Mouse (Mus musculus) hematopoietic stem cell, adult 5-6 weeks (primary cell): ENCODE data around the gene Tomm6. TPM values are rescaled to one million over a fixed set of nuclear protein-coding genes. Genes with fewer than 3 reads are reported as not detected.
"Not testable (repeated sequence)": the region's sequence is repeated elsewhere in the genome, so short reads cannot be mapped to it uniquely, and the experiment has no call there.

Experiments
- ATAC-seq, 2 experiments: fragments of 125-278 bp in 1 of 2; replicated peaks in 1 of 2; 2 replicates each; pipeline ENCODE4 v1.8.0; 2016 to 2017; ENCODE audit warnings: inconsistent platforms in 2 of 2, mild to moderate bottlenecking in 2 of 2, moderate number of reproducible peaks in 2 of 2, low read depth in 1 of 2, moderate TSS enrichment in 1 of 2; ENCODE audit not compliant: low FRiP score in 2 of 2, poor library complexity in 2 of 2, severe bottlenecking in 2 of 2, insufficient read depth in 1 of 2, low TSS enrichment in 1 of 2
- total RNA-seq: library from RNA; stranded (forward); fragments of 172-1452, 232-1000 nt; gene quantifications from 2 replicates; pipeline ENCODE4 v1.2.3, GENCODE M21; 2017

Gene Tomm6
- total RNA-seq, 1 experiment from 2014 or later: 23.4 TPM

GRCm38 (mm10) chr17:47671988-47672310, 16.2 kb downstream of the Tomm6 start:
- peak in 1 of 2 experiments; percentile 6; a peak in 1 of 4 replicates for ATAC-seq

DNA sequence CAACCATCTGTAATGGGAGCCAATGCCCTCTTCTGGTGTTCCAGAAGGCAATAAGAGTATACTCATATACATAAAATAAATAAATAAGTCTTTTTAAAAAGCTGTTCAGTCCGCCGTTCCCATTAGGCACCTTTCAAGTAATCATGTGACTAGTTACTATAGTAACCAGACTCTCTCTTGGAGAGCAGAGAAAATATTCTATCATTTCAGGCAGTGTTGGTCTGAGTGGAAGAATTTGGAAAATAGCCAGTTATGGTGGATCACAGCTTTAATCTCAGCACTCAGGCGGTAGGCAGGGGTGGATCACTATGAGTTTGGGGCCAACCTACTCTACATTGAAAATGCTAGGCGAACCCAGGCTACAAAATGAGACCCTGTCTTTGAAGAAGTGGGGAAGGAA, 19.0 kb downstream of the Tomm6 start:
- ATAC-seq: no peak

DNA sequence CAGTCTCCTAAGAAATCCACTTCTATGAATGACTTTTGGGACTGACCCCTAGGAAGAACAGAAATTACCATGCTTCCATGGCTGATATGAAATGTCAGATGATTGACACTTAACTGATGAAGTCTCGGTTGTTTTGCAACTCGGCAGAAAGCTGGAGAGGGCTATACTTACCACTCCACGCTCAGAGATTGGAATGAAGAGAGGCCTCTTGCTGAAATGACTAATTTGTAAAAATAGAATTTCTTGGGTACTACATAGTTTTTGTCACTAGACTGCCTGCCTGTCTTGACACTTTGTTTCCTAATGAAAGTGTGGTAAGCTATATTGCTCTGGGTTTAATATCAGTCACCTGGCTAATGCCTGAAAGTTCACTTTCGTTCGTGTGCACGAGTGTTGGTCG, 23.7 kb downstream of the Tomm6 start:
- no peak for ATAC-seq

- ATAC-seq: no peak
Measured at GRCm38 (mm10) chr17:47663009-47663713, 25.0 kb downstream of the Tomm6 start.

DNA sequence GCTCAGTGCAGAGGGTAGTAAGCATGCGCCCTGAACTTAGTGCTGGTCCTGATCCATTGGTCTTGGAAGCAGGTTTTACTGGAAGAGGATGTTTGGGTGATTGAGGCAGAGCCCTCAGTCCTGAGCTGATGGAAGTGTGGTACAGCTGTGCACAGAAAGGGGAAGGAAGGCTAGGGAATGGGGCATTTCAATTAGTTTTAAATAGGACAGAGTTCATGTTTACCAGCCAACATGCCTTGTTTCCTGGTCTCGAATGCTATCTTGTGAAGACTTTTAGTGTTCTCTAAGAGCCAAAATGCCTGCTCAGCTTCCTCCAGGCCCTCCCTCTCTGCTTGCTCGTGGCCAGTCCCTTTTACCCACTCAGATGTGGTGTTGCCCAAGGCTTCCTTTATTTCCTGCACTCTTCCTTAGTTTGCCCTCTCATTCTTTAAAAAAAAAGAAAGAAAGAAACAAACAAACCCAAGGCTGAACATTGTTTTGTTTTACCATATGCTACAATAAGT, 29.4 kb downstream of the Tomm6 start:
- 0 out of 4 replicates have a peak, but pooled peaks of 1 of the 2 experiments have one; percentile 22 for ATAC-seq

- no peak for ATAC-seq
Measured at GRCm38 (mm10) chr17:47657901-47658300, 30.3 kb downstream of the Tomm6 start.

GRCm38 (mm10) chr17:47655697-47656096, 32.5 kb downstream of the Tomm6 start:
- no peak for ATAC-seq

DNA sequence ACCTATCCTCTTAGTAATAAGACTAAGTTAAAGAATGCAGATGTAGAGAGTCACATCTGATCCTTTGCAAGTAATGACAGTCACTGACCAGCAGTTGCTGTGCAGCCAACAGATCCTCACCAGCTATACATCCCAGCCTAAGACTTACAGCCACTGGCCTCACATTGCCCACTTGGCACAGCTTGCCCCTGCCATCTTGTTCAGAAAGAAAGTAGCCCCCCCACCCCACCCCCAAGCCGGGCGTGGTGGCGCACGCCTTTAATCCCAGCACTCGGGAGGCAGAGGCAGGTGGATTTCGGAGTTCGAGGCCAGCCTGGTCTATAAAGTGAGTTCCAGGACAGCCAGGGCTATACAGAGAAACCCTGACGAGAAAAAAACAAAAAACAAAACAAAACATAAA, 33.8 kb downstream of the Tomm6 start:
- ATAC-seq: not testable (repeated sequence)

DNA sequence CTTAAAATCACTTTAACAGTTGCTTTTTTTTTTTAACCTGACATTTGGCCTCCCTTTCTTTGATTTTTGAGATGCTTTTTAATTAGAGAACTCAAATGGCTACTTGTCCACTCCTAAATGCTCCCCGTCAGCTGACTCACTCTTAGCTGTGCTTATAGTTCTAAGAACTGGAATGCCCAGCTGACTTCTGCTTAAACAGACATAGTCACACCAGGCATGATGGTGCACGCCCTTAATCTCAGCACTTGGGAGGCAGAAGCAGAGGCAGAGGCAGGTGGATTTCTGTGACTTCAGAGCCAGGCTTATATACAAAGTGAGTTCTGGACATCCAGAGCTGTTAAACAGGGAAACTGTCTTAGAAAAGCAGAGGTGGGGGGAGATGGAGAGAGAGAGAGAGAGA, 36.2 kb downstream of the Tomm6 start:
- ATAC-seq: no peak

DNA sequence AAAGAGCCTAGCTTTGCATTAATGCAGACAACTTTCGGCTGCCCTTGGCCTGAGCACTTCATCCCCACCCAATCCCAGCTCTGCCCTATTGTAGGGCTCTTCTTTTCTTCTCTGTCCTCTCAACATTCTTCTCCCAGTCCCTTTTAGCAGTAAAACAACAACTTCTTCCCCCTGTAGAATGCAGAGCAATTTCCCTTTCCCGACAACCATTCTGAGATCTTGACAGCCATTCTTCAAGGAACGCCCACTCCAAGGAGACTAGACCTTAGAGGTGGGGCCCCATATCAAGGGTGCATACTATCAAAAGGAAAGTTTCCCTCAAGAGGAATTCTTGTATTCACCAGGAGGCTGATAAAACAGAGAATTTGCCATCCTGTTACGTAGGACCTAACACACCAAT, 39.2 kb downstream of the Tomm6 start:
- no peak for ATAC-seq

- ATAC-seq: peak; percentile 56 to 74; a peak in 3 of 4 replicates
Measured at GRCm38 (mm10) chr17:47646683-47647082, 41.5 kb downstream of the Tomm6 start.

DNA sequence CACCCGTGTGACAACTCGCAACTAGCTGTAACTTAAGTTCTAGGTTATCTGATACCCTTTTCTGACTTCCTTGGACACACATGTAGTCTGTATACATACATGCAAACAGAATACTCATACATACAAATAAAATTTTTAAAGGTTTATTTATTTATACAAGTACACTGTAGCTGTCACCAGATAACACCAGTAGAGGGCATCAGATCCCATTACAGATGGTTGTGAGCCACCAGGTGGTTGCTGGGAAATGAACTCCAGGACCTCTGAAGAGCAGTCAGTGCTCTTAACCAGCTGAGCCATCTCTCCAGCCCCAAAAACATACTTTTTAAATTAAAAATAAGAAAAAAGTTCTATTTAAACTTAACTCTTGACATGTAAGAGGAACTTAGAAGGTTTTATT, 45.2 kb downstream of the Tomm6 start:
- no peak for ATAC-seq

Other genes starting within 250 kb of the Tomm6 start
- 55.6 and 73.2 TPM in 2 replicates for gene Taf8, start 186.1 kb downstream of the Tomm6 start, total RNA-seq
- 58.9 and 80.2 TPM in 2 replicates for gene Ccnd3, start 183.3 kb downstream of the Tomm6 start, total RNA-seq
- gene Bysl, start 76.9 kb downstream of the Tomm6 start, total RNA-seq: 6.9 and 12.1 TPM in 2 replicates
- gene Med20, start 76.8 kb downstream of the Tomm6 start, total RNA-seq: 18.0 and 33.5 TPM in 2 replicates
- gene Gm20517, start 76.8 kb downstream of the Tomm6 start, total RNA-seq: 3.1 and 7.0 TPM in 2 replicates
- gene Usp49, start 57.7 kb downstream of the Tomm6 start, total RNA-seq: 5.4 and 8.3 TPM in 2 replicates
- gene Frs3, start 644 bp upstream of the Tomm6 start, total RNA-seq: 1.4 TPM in 2 replicates
- not detected in 2 replicates for gene Gm21981, start 6.1 kb upstream of the Tomm6 start, total RNA-seq
- gene Prickle4, start 6.3 kb upstream of the Tomm6 start, total RNA-seq: 1.0 and 3.7 TPM in 2 replicates
- gene Pgc, start 38.5 kb upstream of the Tomm6 start, total RNA-seq: not detected in 2 replicates
- 7.4 and 10.9 TPM in 2 replicates for gene Tfeb, start 48.6 kb upstream of the Tomm6 start, total RNA-seq
- gene Mdfi, start 146.3 kb upstream of the Tomm6 start, total RNA-seq: 27.1 and 33.8 TPM in 2 replicates
- 7.0 and 7.1 TPM in 2 replicates for gene Foxp4, start 236.3 kb upstream of the Tomm6 start, total RNA-seq